Mouse (Mus musculus) ES-E14 (cell line): ENCODE results near the gene Gpr68. TPM values are rescaled to one million over a fixed set of nuclear protein-coding genes. Genes with fewer than 3 reads are reported as not detected.

ENCODE experiments used
- DNase-seq: peaks from one replicate; pipeline ENCODE4 v3.0.0-alpha.2; 2013; ENCODE audit warnings: low read depth, low spot score
- H3K27ac ChIP-seq: 2 replicates; pipeline ENCODE4 v1.5.1; 2012; ENCODE audit warnings: low read depth, mild to moderate bottlenecking, low read length, moderate library complexity, mixed read lengths; ENCODE audit not compliant: poor library complexity, insufficient read depth, severe bottlenecking
- H3K36me3 ChIP-seq: 2 replicates; pipeline ENCODE4 v1.6.1; 2012; ENCODE audit warnings: mild to moderate bottlenecking, low read length, moderate library complexity, mixed read lengths; ENCODE audit not compliant: control insufficient read depth, poor library complexity, insufficient read depth, severe bottlenecking
- H3K4me1 ChIP-seq, 2 experiments: fragments of 150-350 bp in 1 of 2; sonication (generic) in 1 of 2; 2 replicates each; pipeline ENCODE4 v1.6.1; 2012; ENCODE audit warnings: low read length in 2 of 2, mild to moderate bottlenecking in 1 of 2, mixed read lengths in 1 of 2; ENCODE audit not compliant: control insufficient read depth in 2 of 2, insufficient read depth in 2 of 2, poor library complexity in 1 of 2
- H3K4me3 ChIP-seq, 2 experiments: fragments of 150-350 bp in 1 of 2; sonication (generic) in 1 of 2; 2 replicates each; pipeline ENCODE4 v1.5.1; 2012; ENCODE audit warnings: low read length in 2 of 2, low read depth in 1 of 2, mild to moderate bottlenecking in 1 of 2, mixed read lengths in 1 of 2; ENCODE audit not compliant: insufficient read depth in 1 of 2, poor library complexity in 1 of 2, severe bottlenecking in 1 of 2
- H3K9ac ChIP-seq: 2 replicates; pipeline ENCODE4 v1.6.1; 2012; ENCODE audit warnings: low read depth, mild to moderate bottlenecking, low read length, mixed read lengths; ENCODE audit not compliant: poor library complexity, insufficient read depth, severe bottlenecking
- H3K9me3 ChIP-seq: fragments of 150-350 bp; sonication (generic); 2 replicates; pipeline ENCODE4 v1.6.1; 2012; ENCODE audit warnings: low read depth, mild to moderate bottlenecking, low read length; ENCODE audit not compliant: control insufficient read depth, insufficient read depth
- CHD2 ChIP-seq: IDR thresholded peaks from 2 replicates; pipeline ENCODE4 v1.6.1; 2014; ENCODE audit warnings: mild to moderate bottlenecking, low read depth, low read length, inconsistent platforms
- HCFC1 ChIP-seq: IDR thresholded peaks from 2 replicates; pipeline ENCODE4 v1.6.1; 2012; ENCODE audit warnings: low read length, inconsistent platforms, borderline replicate concordance; ENCODE audit not compliant: insufficient read depth
- MAFK ChIP-seq: IDR thresholded peaks from 2 replicates; pipeline ENCODE4 v1.6.1; 2014; ENCODE audit warnings: mild to moderate bottlenecking, low read depth, low read length, inconsistent platforms; ENCODE audit not compliant: insufficient read depth
- ZC3H11A ChIP-seq: IDR thresholded peaks from 2 replicates; pipeline ENCODE4 v1.6.1; 2012; ENCODE audit warnings: low read depth, mild to moderate bottlenecking, inconsistent platforms, low read length, borderline replicate concordance
- ZNF384 ChIP-seq: IDR thresholded peaks from 2 replicates; pipeline ENCODE4 v1.6.1; 2012; ENCODE audit warnings: low read depth, low read length, inconsistent platforms
- in situ Hi-C, 2 experiments: fragments of 600-800 bp; cut with MboI; formaldehyde crosslinking; loops; one replicate each; pipeline ENCODE4 v1.15.1; 2025; ENCODE audit warnings: low sequenced_read_pairs in 2 of 2, inconsistent platforms in 1 of 2; ENCODE audit not compliant: unreplicated experiment in 2 of 2
- total RNA-seq: library from RNA; depleted of rRNA; stranded (reverse); fragments of 300-350 nt; gene quantifications from 2 replicates; pipeline ENCODE4 v1.2.3, GENCODE M21; 2012; rRNA removed

The Gpr68 gene
- total RNA-seq, result 0.49 and 0.58 TPM in 2 replicates

DNA sequence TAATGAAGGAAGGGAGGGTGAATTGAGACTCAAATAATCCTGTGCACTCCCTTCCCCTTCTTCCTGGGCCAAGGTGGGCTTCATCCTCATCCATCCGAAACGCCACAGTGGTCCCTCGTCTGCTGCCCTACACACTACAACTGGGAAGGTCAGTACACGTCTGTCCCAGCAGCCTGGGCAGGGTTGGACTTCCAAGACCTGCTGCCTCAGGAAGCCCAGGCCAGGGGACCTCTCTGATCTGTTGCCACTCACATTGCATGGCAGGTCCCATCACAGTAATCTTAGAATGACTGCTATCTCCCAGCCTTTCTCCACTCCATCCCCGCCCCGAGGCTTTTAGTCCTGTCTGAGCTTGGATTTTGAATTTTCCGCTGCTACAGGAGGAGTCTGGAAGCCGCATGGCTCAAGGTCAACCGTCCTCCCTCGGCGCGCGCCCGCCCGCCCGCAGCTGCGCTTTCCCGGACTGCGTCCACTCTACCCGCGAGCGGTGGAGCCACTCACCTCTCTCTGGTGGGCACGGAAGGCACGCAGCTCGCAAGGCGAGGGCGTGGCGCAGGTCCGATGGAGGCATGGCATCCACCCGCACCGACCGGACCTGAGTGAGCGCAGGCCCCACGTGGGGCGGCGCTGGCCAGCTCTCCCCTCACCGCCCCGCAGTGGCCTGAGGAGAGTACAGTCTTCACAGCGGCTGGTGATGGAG lies at the start of gene Gpr68:
Gpr68 (minus strand) TSS at position 601 of the 700 bp plus-strand sequence.
- Histone ChIP-seq H3K9me3 (no peaks in the 10 kb centered on the region), H3K4me3 (peak within 1 kb of the TSS; percentile 51 to 66; a peak in 3 of 4 replicates), H3K27ac (no peak within 1 kb of the TSS), H3K36me3 (peaks cover 8% of the 10 kb centered on the region), H3K4me1 (peaks cover 0 to 12% of the 10 kb centered on the region in 2 experiments; a peak in 1 of 4 replicates), H3K9ac (peak within 1 kb of the TSS; percentile 64)
- in situ Hi-C loops, result no loop called here
- no peak for DNase-seq
- TF ChIP-seq MAFK (no peak), ZC3H11A (no peak), ZNF384 (no peak), CHD2 (no peak), HCFC1 (no peak)

GRCm38 (mm10) chr12:100957257-100957656 lies 49.3 kb upstream of the Gpr68 start:
- H3K4me3 ChIP-seq, result no peak overlapping the region
- H3K9ac ChIP-seq, result no peak overlapping the region
- H3K9me3 ChIP-seq, result no peaks in the 10 kb centered on the region
- no peak overlapping the region for H3K27ac ChIP-seq
- no peak for DNase-seq
- peaks cover 0 to 7% of the 10 kb centered on the region in 2 experiments; a peak in 1 of 4 replicates for H3K4me1 ChIP-seq
- TF ChIP-seq ZNF384, result no peak
- H3K36me3 ChIP-seq, result peaks cover 12% of the 10 kb centered on the region; the same call in 1 of the 2 replicates
- in situ Hi-C loops, result loop anchor here in 1 of 2 experiments (5.0 kb wide), 1 partner anchor 75 kb away; no protein-coding TSS in a partner anchor

GRCm38 (mm10) chr12:100956825-100957224 lies 48.8 kb upstream of the Gpr68 start:
- TF ChIP-seq ZNF384, result no peak
- TF ChIP-seq HCFC1, result no peak
- no peak for TF ChIP-seq ZC3H11A
- no peak for TF ChIP-seq CHD2
- no peak for TF ChIP-seq MAFK
- Histone ChIP-seq H3K36me3 (peaks cover 10% of the 10 kb centered on the region; the same call in 1 of the 2 replicates), H3K4me1 (peaks cover 0 to 7% of the 10 kb centered on the region in 2 experiments; a peak in 1 of 4 replicates), H3K4me3 (no peak overlapping the region), H3K9ac (no peak overlapping the region), H3K9me3 (no peaks in the 10 kb centered on the region), H3K27ac (no peak overlapping the region)
- no peak for DNase-seq
- in situ Hi-C loops, result loop anchor here in 1 of 2 experiments (5.0 kb wide), 1 partner anchor 75 kb away; no protein-coding TSS in a partner anchor

DNA sequence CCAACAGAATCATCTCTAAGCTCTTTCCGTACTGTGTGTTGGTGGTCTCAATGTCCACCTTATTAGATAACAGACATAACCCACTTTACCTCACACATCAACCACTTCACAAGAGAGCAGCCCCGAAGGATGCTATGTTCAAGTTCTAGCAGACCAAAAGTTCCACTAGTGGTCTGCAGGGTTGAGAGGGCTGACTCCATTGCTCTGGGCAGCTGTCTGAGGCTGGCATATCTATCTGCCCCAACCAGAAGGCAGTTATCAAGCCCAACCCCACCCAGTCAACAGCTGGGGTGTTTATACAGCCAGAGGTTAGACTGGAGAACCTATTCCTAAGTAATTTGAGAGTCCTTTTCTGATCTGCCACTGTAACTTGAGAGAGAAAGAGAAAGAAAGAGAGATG lies 48.0 kb upstream of the Gpr68 start:
- H3K9me3 ChIP-seq, result no peaks in the 10 kb centered on the region
- peaks cover 17% of the 10 kb centered on the region; the same call in 1 of the 2 replicates for H3K36me3 ChIP-seq
- DNase-seq, result no peak
- no peak overlapping the region for H3K9ac ChIP-seq
- no peak overlapping the region for H3K27ac ChIP-seq
- in situ Hi-C loops, result loop anchor here in 1 of 2 experiments (5.0 kb wide), 1 partner anchor 76 kb away; no protein-coding TSS in a partner anchor
- no peak for TF ChIP-seq ZNF384
- TF ChIP-seq ZC3H11A, result no peak
- TF ChIP-seq MAFK, result no peak
- TF ChIP-seq CHD2, result no peak
- no peak for TF ChIP-seq HCFC1
- peaks cover 0 to 7% of the 10 kb centered on the region in 2 experiments; a peak in 1 of 4 replicates for H3K4me1 ChIP-seq
- no peak overlapping the region for H3K4me3 ChIP-seq

DNA sequence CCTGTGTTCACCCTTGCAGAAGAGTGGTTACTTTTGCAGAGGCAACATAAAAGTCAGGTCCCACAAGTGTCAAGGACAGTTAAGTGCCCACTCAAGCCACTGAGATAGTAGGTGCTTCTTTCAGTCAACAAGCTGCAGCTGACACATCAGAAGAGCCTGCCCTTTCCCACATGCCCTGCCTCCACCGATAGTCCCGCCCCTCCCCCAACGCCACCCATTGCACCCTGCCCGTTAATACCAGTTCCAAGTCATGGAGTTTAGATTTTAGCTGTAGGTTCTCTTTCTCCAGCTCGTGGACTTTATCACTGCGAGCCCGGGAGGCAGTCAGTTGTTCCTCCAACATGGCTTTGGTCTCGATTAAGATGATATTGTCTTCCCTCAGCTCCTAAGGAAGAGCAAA lies 45.9 kb upstream of the Gpr68 start:
- Histone ChIP-seq H3K4me1 (peaks cover 0 to 9% of the 10 kb centered on the region in 2 experiments; a peak in 1 of 4 replicates), H3K4me3 (no peak overlapping the region), H3K27ac (no peak overlapping the region), H3K9ac (no peak overlapping the region), H3K36me3 (peaks cover 18% of the 10 kb centered on the region; the same call in 1 of the 2 replicates), H3K9me3 (no peaks in the 10 kb centered on the region)
- no peak for TF ChIP-seq MAFK
- TF ChIP-seq ZNF384, result no peak
- no peak for TF ChIP-seq CHD2
- no peak for TF ChIP-seq ZC3H11A
- TF ChIP-seq HCFC1, result no peak
- no peak for DNase-seq
- in situ Hi-C loops, result loop anchor here in 1 of 2 experiments (5.0 kb wide), 1 partner anchor 73 kb away; the partner anchor contains the start of gene Ccdc88c
